ENCODE assay signal across 25 mouse cellular contexts in genomic region chr4:105249283-105249682, GRCm38 (mm10).
DNase-seq lines count a peak whose midpoint lies in the region; ATAC-seq lines count a peak whose summit lies in the region.
"Had no signal": no experiment of that assay in that cellular context is flagged by ENCODE, and none has a peak within 500 bp of the region (broad histone marks: within the 10 kb centered on the region; RNA-seq: fewer than 3 reads in every experiment).

No protein-coding gene starts in this region.

- ATAC-seq in kidney, embryonic 16.5 days (ENCODE audit: low FRiP score, low TSS enrichment), result no peak
- no peak for ATAC-seq in kidney, embryonic 14.5 days (ENCODE audit: low FRiP score, low TSS enrichment)
- ATAC-seq: forebrain, embryonic 14.5 days; forebrain, postnatal 0 days had no signal

- peak; percentile 27 to 55 for DNase-seq in kidney, adult 8-10 months
- DNase-seq in kidney, postnatal 25 days, result no peak
- peak; percentile 41 for DNase-seq in NIH3T3 (ENCODE audit: low read depth)
- no peak for DNase-seq in urinary bladder, adult 18-20 months (ENCODE audit: low spot score in 2 of 2)
- DNase-seq: adrenal gland, adult 2 months; adrenal gland, postnatal 14 days; B cell, adult 2 months; cerebellum, adult 11 months; cerebellum, adult 2 months; cerebellum, adult 9-11 months; cerebellum, postnatal 25 days; forebrain, postnatal 0 days; gastrocnemius, adult 2 months; gastrocnemius, postnatal 14 days; heart, adult 11 months had no signal

- 70% methylated on average over 4 of the region's 4 CpGs for WGBS in kidney, embryonic 16.5 days
- 73% methylated on average over 4 of the region's 4 CpGs for WGBS in kidney, embryonic 14.5 days

- H3K4me3 ChIP-seq in kidney, embryonic 16.5 days (ENCODE audit: low read length), result no peak overlapping the region
- H3K4me3 ChIP-seq in kidney, embryonic 14.5 days (ENCODE audit: low read length), result no peak overlapping the region
- H3K4me3 ChIP-seq: embryonic facial prominence, embryonic 12.5 days; embryonic facial prominence, embryonic 15.5 days; gastrocnemius, adult 2 months; hindbrain, embryonic 12.5 days; hindbrain, embryonic 15.5 days had no signal

- no peaks in the 10 kb centered on the region for H3K36me3 ChIP-seq in kidney, embryonic 16.5 days (ENCODE audit: insufficient read depth, low read length)
- H3K36me3 ChIP-seq in kidney, embryonic 14.5 days (ENCODE audit: control insufficient read depth, insufficient read depth, low read length), result no peaks in the 10 kb centered on the region
- H3K36me3 ChIP-seq: embryonic facial prominence, embryonic 12.5 days; embryonic facial prominence, embryonic 15.5 days; G1E; hindbrain, embryonic 12.5 days; hindbrain, embryonic 15.5 days had no signal

- H3K9ac ChIP-seq in kidney, embryonic 16.5 days (replicated peaks; ENCODE audit: low read length), result no peak overlapping the region
- no peak overlapping the region for H3K9ac ChIP-seq in kidney, embryonic 14.5 days (ENCODE audit: low read depth, low read length)
- H3K9ac ChIP-seq: embryonic facial prominence, embryonic 12.5 days; embryonic facial prominence, embryonic 15.5 days; forebrain, postnatal 0 days; hindbrain, embryonic 12.5 days; hindbrain, embryonic 15.5 days had no signal

- peaks cover 5% of the 10 kb centered on the region; the same call in 1 of the 2 replicates for H3K27me3 ChIP-seq in kidney, embryonic 16.5 days (ENCODE audit: insufficient read depth, low read length)
- H3K27me3 ChIP-seq in kidney, embryonic 14.5 days (ENCODE audit: control insufficient read depth, insufficient read depth, low read length), result no peaks in the 10 kb centered on the region; the same call in 1 of the 2 replicates
- H3K27me3 ChIP-seq: CH12.LX; embryonic facial prominence, embryonic 12.5 days; embryonic facial prominence, embryonic 15.5 days; hindbrain, embryonic 12.5 days; hindbrain, embryonic 15.5 days had no signal

- peaks cover 19% of the 10 kb centered on the region for H3K4me1 ChIP-seq in kidney, embryonic 16.5 days (ENCODE audit: insufficient read depth, low read length)
- H3K4me1 ChIP-seq in kidney, embryonic 14.5 days (ENCODE audit: control insufficient read depth, insufficient read depth, low read length), result peaks cover 4% of the 10 kb centered on the region; the same call in 1 of the 2 replicates

- H3K27ac ChIP-seq in kidney, embryonic 16.5 days (ENCODE audit: low read length), result peak overlapping the region; percentile 58
- no peak overlapping the region for H3K27ac ChIP-seq in kidney, embryonic 14.5 days (ENCODE audit: low read depth, low read length)
- H3K27ac ChIP-seq: embryonic facial prominence, embryonic 12.5 days; embryonic facial prominence, embryonic 15.5 days; gastrocnemius, adult 2 months; hindbrain, embryonic 12.5 days; hindbrain, embryonic 15.5 days had no signal

- no peak overlapping the region for H3K4me2 ChIP-seq in kidney, embryonic 16.5 days (replicated peaks; ENCODE audit: low read depth, low read length)
- H3K4me2 ChIP-seq in kidney, embryonic 14.5 days (replicated peaks; ENCODE audit: low read depth, low read length), result no peak overlapping the region
- H3K4me2 ChIP-seq: embryonic facial prominence, embryonic 12.5 days; embryonic facial prominence, embryonic 15.5 days; heart, embryonic 11.5 days; hindbrain, embryonic 12.5 days; hindbrain, embryonic 15.5 days had no signal

- no peaks in the 10 kb centered on the region for H3K9me3 ChIP-seq in kidney, embryonic 16.5 days (ENCODE audit: low read length)
- H3K9me3 ChIP-seq in kidney, embryonic 14.5 days (ENCODE audit: control insufficient read depth, low read length), result no peaks in the 10 kb centered on the region
- H3K9me3 ChIP-seq: embryonic facial prominence, embryonic 12.5 days; embryonic facial prominence, embryonic 15.5 days; hindbrain, embryonic 12.5 days; hindbrain, embryonic 15.5 days had no signal

Comparison
In these comparisons a context has a peak if more than half of its experiments do, and no peak if none do; other contexts are left out.
1. DNase-seq: peak in kidney, adult 8-10 months (2 of 2) and NIH3T3 (single experiment); none in kidney, postnatal 25 days (0 of 2) and urinary bladder, adult 18-20 months (0 of 2).